Mouse (Mus musculus): ENCODE data around the gene Mettl24. TPM values are rescaled to one million over a fixed set of nuclear protein-coding genes. Genes with fewer than 3 reads are reported as not detected.
"Not testable (repeated sequence)": the region's sequence is repeated elsewhere in the genome, so short reads cannot be mapped to it uniquely, and the experiment has no call there.

Mettl24 gene
- polyA plus RNA-seq, 1 experiment from 2014 or later = 2.8 TPM

- not testable (repeated sequence) for H3K9ac ChIP-seq (ENCODE audit: low read depth, low read length); H3K36me3 ChIP-seq (ENCODE audit: control insufficient read depth, insufficient read depth, low read length); H3K27ac ChIP-seq (ENCODE audit: low read depth, low read length); H3K4me3 ChIP-seq (ENCODE audit: low read length); H3K4me2 ChIP-seq (replicated peaks; ENCODE audit: low read depth, low read length); H3K27me3 ChIP-seq (ENCODE audit: control insufficient read depth, insufficient read depth, low read length); ATAC-seq (ENCODE audit: low FRiP score, low TSS enrichment); H3K9me3 ChIP-seq (ENCODE audit: control insufficient read depth, low read length); H3K4me1 ChIP-seq (ENCODE audit: control insufficient read depth, insufficient read depth, low read length)
- WGBS = 97% methylated on average over 21 of the region's 23 CpGs
Observed at GRCm38 (mm10) chr10:40759391-40760194, 76.5 kb downstream of the Mettl24 start.

GRCm38 (mm10) chr10:40760195-40761009 lies 77.3 kb downstream of the Mettl24 start:
- Histone ChIP-seq H3K9me3 (ENCODE audit: control insufficient read depth, low read length) (no peaks in the 10 kb centered on the region), H3K9ac (ENCODE audit: low read depth, low read length) (no peak overlapping the region), H3K27me3 (ENCODE audit: control insufficient read depth, insufficient read depth, low read length) (no peaks in the 10 kb centered on the region), H3K27ac (ENCODE audit: low read depth, low read length) (no peak overlapping the region), H3K4me3 (ENCODE audit: low read length) (no peak overlapping the region), H3K4me1 (ENCODE audit: control insufficient read depth, insufficient read depth, low read length) (no peaks in the 10 kb centered on the region), H3K4me2 (replicated peaks; ENCODE audit: low read depth, low read length) (no peak overlapping the region), H3K36me3 (ENCODE audit: control insufficient read depth, insufficient read depth, low read length) (no peaks in the 10 kb centered on the region)
- ATAC-seq (ENCODE audit: low FRiP score, low TSS enrichment) = no peak
- WGBS = 86% methylated on average over 9 of the region's 9 CpGs

- Histone ChIP-seq H3K9ac (ENCODE audit: low read depth, low read length) (no peak overlapping the region), H3K4me1 (ENCODE audit: control insufficient read depth, insufficient read depth, low read length) (no peaks in the 10 kb centered on the region), H3K9me3 (ENCODE audit: control insufficient read depth, low read length) (no peaks in the 10 kb centered on the region), H3K27me3 (ENCODE audit: control insufficient read depth, insufficient read depth, low read length) (no peaks in the 10 kb centered on the region), H3K27ac (ENCODE audit: low read depth, low read length) (no peak overlapping the region), H3K36me3 (ENCODE audit: control insufficient read depth, insufficient read depth, low read length) (no peaks in the 10 kb centered on the region), H3K4me3 (ENCODE audit: low read length) (no peak overlapping the region), H3K4me2 (replicated peaks; ENCODE audit: low read depth, low read length) (no peak overlapping the region)
- WGBS = 65% methylated on average over 9 of the region's 9 CpGs
- ATAC-seq (ENCODE audit: low FRiP score, low TSS enrichment) = no peak
Observed at GRCm38 (mm10) chr10:40761010-40761752, 78.1 kb downstream of the Mettl24 start.

GRCm38 (mm10) chr10:40762624-40763023 lies 79.5 kb downstream of the Mettl24 start:
- Histone ChIP-seq H3K27me3 (ENCODE audit: control insufficient read depth, insufficient read depth, low read length) (no peaks in the 10 kb centered on the region), H3K27ac (ENCODE audit: low read depth, low read length) (no peak overlapping the region), H3K4me1 (ENCODE audit: control insufficient read depth, insufficient read depth, low read length) (no peaks in the 10 kb centered on the region), H3K36me3 (ENCODE audit: control insufficient read depth, insufficient read depth, low read length) (no peaks in the 10 kb centered on the region), H3K4me2 (replicated peaks; ENCODE audit: low read depth, low read length) (no peak overlapping the region), H3K9me3 (ENCODE audit: control insufficient read depth, low read length) (no peaks in the 10 kb centered on the region), H3K9ac (ENCODE audit: low read depth, low read length) (no peak overlapping the region), H3K4me3 (ENCODE audit: low read length) (no peak overlapping the region)
- ATAC-seq (ENCODE audit: low FRiP score, low TSS enrichment) = no peak
- 53% methylated on average over 6 of the region's 6 CpGs for WGBS

GRCm38 (mm10) chr10:40763084-40763720 lies 80.1 kb downstream of the Mettl24 start:
- no peak for ATAC-seq (ENCODE audit: low FRiP score, low TSS enrichment)
- H3K36me3 ChIP-seq (ENCODE audit: control insufficient read depth, insufficient read depth, low read length) = no peaks in the 10 kb centered on the region
- 79% methylated on average over 5 of the region's 5 CpGs for WGBS
- H3K27me3 ChIP-seq (ENCODE audit: control insufficient read depth, insufficient read depth, low read length) = no peaks in the 10 kb centered on the region
- no peak overlapping the region for H3K4me2 ChIP-seq (replicated peaks; ENCODE audit: low read depth, low read length)
- H3K9ac ChIP-seq (ENCODE audit: low read depth, low read length) = no peak overlapping the region
- H3K9me3 ChIP-seq (ENCODE audit: control insufficient read depth, low read length) = no peaks in the 10 kb centered on the region
- no peak overlapping the region for H3K27ac ChIP-seq (ENCODE audit: low read depth, low read length)
- no peaks in the 10 kb centered on the region for H3K4me1 ChIP-seq (ENCODE audit: control insufficient read depth, insufficient read depth, low read length)
- H3K4me3 ChIP-seq (ENCODE audit: low read length) = no peak overlapping the region

- no peak overlapping the region for H3K27ac ChIP-seq (ENCODE audit: low read depth, low read length)
- H3K4me1 ChIP-seq (ENCODE audit: control insufficient read depth, insufficient read depth, low read length) = no peaks in the 10 kb centered on the region
- H3K4me2 ChIP-seq (replicated peaks; ENCODE audit: low read depth, low read length) = no peak overlapping the region
- no peaks in the 10 kb centered on the region for H3K36me3 ChIP-seq (ENCODE audit: control insufficient read depth, insufficient read depth, low read length)
- H3K27me3 ChIP-seq (ENCODE audit: control insufficient read depth, insufficient read depth, low read length) = no peaks in the 10 kb centered on the region
- no peak overlapping the region for H3K4me3 ChIP-seq (ENCODE audit: low read length)
- H3K9me3 ChIP-seq (ENCODE audit: control insufficient read depth, low read length) = no peaks in the 10 kb centered on the region
- no peak overlapping the region for H3K9ac ChIP-seq (ENCODE audit: low read depth, low read length)
- WGBS = 68% methylated on average over 4 of the region's 4 CpGs
- no peak for ATAC-seq (ENCODE audit: low FRiP score, low TSS enrichment)
Observed at GRCm38 (mm10) chr10:40772266-40772665, 89.2 kb downstream of the Mettl24 start.

GRCm38 (mm10) chr10:40775151-40775550 lies 92.1 kb downstream of the Mettl24 start:
- no peaks in the 10 kb centered on the region for H3K27me3 ChIP-seq (ENCODE audit: control insufficient read depth, insufficient read depth, low read length)
- no peak overlapping the region for H3K4me3 ChIP-seq (ENCODE audit: low read length)
- no peak overlapping the region for H3K27ac ChIP-seq (ENCODE audit: low read depth, low read length)
- no peaks in the 10 kb centered on the region for H3K36me3 ChIP-seq (ENCODE audit: control insufficient read depth, insufficient read depth, low read length)
- WGBS = 65% methylated on average over 11 of the region's 11 CpGs
- no peak for ATAC-seq (ENCODE audit: low FRiP score, low TSS enrichment)
- H3K9me3 ChIP-seq (ENCODE audit: control insufficient read depth, low read length) = no peaks in the 10 kb centered on the region
- no peak overlapping the region for H3K4me2 ChIP-seq (replicated peaks; ENCODE audit: low read depth, low read length)
- H3K4me1 ChIP-seq (ENCODE audit: control insufficient read depth, insufficient read depth, low read length) = no peaks in the 10 kb centered on the region
- no peak overlapping the region for H3K9ac ChIP-seq (ENCODE audit: low read depth, low read length)

GRCm38 (mm10) chr10:40775655-40776054 lies 92.6 kb downstream of the Mettl24 start:
- H3K27ac ChIP-seq (ENCODE audit: low read depth, low read length) = no peak overlapping the region
- no peaks in the 10 kb centered on the region for H3K36me3 ChIP-seq (ENCODE audit: control insufficient read depth, insufficient read depth, low read length)
- no peak overlapping the region for H3K9ac ChIP-seq (ENCODE audit: low read depth, low read length)
- no peak overlapping the region for H3K4me2 ChIP-seq (replicated peaks; ENCODE audit: low read depth, low read length)
- no peak overlapping the region for H3K4me3 ChIP-seq (ENCODE audit: low read length)
- WGBS = 89% methylated on average over 4 of the region's 4 CpGs
- H3K27me3 ChIP-seq (ENCODE audit: control insufficient read depth, insufficient read depth, low read length) = no peaks in the 10 kb centered on the region
- no peaks in the 10 kb centered on the region for H3K4me1 ChIP-seq (ENCODE audit: control insufficient read depth, insufficient read depth, low read length)
- no peaks in the 10 kb centered on the region for H3K9me3 ChIP-seq (ENCODE audit: control insufficient read depth, low read length)
- no peak for ATAC-seq (ENCODE audit: low FRiP score, low TSS enrichment)

All from kidney, embryonic 14.5 days (tissue).